Comparison of ENCODE assay signal across 8 mouse cellular contexts in genomic region chr16:77329160-77329691, GRCm38 (mm10).
DNase-seq lines count a peak whose midpoint lies in the region; ATAC-seq and TF ChIP-seq lines count a peak whose summit lies in the region.

No protein-coding gene starts in this region.

- peak overlapping the region; percentile 30 for H3K4me2 ChIP-seq in hindbrain, embryonic 11.5 days (replicated peaks; ENCODE audit: low read depth, low read length)
- H3K4me2 ChIP-seq in lung, embryonic 16.5 days (ENCODE audit: low read depth, low read length): peak overlapping the region; percentile 54

- ATAC-seq in hindbrain, embryonic 11.5 days (ENCODE audit: low FRiP score): peak; percentile 69
- ATAC-seq in lung, embryonic 16.5 days (ENCODE audit: low read depth): peak; percentile 81

- no peaks in the 10 kb centered on the region for H3K36me3 ChIP-seq in hindbrain, embryonic 11.5 days (ENCODE audit: control insufficient read depth, insufficient read depth, low read length)
- no peaks in the 10 kb centered on the region for H3K36me3 ChIP-seq in lung, embryonic 16.5 days (ENCODE audit: control insufficient read depth, insufficient read depth, low read length)

- H3K27ac ChIP-seq in hindbrain, embryonic 11.5 days (ENCODE audit: low read depth, low read length): peak overlapping the region; percentile 79
- H3K27ac ChIP-seq in lung, embryonic 16.5 days (ENCODE audit: low read length): peak overlapping the region; percentile 88
- H3K27ac ChIP-seq in olfactory bulb, adult 2 months (ENCODE audit: insufficient read depth, low read depth, low read length): peak overlapping the region; percentile 93

- H3K9ac ChIP-seq in hindbrain, embryonic 11.5 days (ENCODE audit: low read depth, low read length): peak overlapping the region; percentile 58
- H3K9ac ChIP-seq in lung, embryonic 16.5 days (ENCODE audit: low read length): peak overlapping the region; percentile 63

- TF ChIP-seq POLR2A in olfactory bulb, adult 2 months (IDR thresholded peaks at IDR 0.05; ENCODE audit: insufficient read depth, low read depth, low read length): no peak

- H3K9me3 ChIP-seq in hindbrain, embryonic 11.5 days (ENCODE audit: control insufficient read depth, low read length): no peaks in the 10 kb centered on the region
- no peaks in the 10 kb centered on the region for H3K9me3 ChIP-seq in lung, embryonic 16.5 days (ENCODE audit: control insufficient read depth, low read length)

- peak overlapping the region; percentile 43 for H3K4me3 ChIP-seq in hindbrain, embryonic 11.5 days (ENCODE audit: low read depth, low read length)
- H3K4me3 ChIP-seq in lung, embryonic 16.5 days (ENCODE audit: low read length): peak overlapping the region; percentile 48
- H3K4me3 ChIP-seq in olfactory bulb, adult 2 months (ENCODE audit: insufficient read depth, low read depth, low read length): peak overlapping the region; percentile 38

- no peak for TF ChIP-seq CTCF in olfactory bulb, adult 2 months (IDR thresholded peaks at IDR 0.05; ENCODE audit: insufficient read depth, low read depth, low read length)

- no peaks in the 10 kb centered on the region for H3K27me3 ChIP-seq in hindbrain, embryonic 11.5 days (ENCODE audit: control insufficient read depth, insufficient read depth, low read length)
- no peaks in the 10 kb centered on the region for H3K27me3 ChIP-seq in lung, embryonic 16.5 days (ENCODE audit: control insufficient read depth, insufficient read depth, low read depth, low read length)

- H3K4me1 ChIP-seq in hindbrain, embryonic 11.5 days (replicated peaks; ENCODE audit: control insufficient read depth, insufficient read depth, low read length): peaks cover 3% of the 10 kb centered on the region; the same call in 1 of the 2 replicates
- peaks cover 3% of the 10 kb centered on the region; the same call in 1 of the 2 replicates for H3K4me1 ChIP-seq in lung, embryonic 16.5 days (replicated peaks; ENCODE audit: control insufficient read depth, insufficient read depth, low read length)
- H3K4me1 ChIP-seq in olfactory bulb, adult 2 months (ENCODE audit: control insufficient read depth, insufficient read depth, low read length): 0 out of 2 replicates have a peak, but pooled peaks cover 2% of the 10 kb centered on the region

- WGBS in hindbrain, embryonic 11.5 days: 6% methylated on average over 17 of the region's 17 CpGs
- WGBS in lung, embryonic 16.5 days: 2% methylated on average over 17 of the region's 17 CpGs
- 17% methylated on average over 17 of the region's 17 CpGs for WGBS in olfactory bulb, adult 2 months

- peak; percentile 76 for DNase-seq in Muller cell, postnatal 12 days (ENCODE audit: inconsistent ontology term)
- DNase-seq in cerebellum, postnatal 10 days: peak; percentile 29 to 47
- DNase-seq in frontal cortex, postnatal 36 days (ENCODE audit: low spot score in 2 of 2): peak; percentile 29 to 38
- peak; percentile 75 for DNase-seq in hindbrain, embryonic 11.5 days (ENCODE audit: low spot score)
- DNase-seq in layer of hippocampus, postnatal 14 days (ENCODE audit: low spot score in 2 of 2): peak; percentile 48 to 61
- DNase-seq in thymus, postnatal 25 days: peak; percentile 30

Comparison
In these comparisons a context has a peak if more than half of its experiments do, and no peak if none do; other contexts are left out.
1. Peak in every context shown above with its lines: DNase-seq, ATAC-seq, H3K4me3 ChIP-seq and H3K27ac ChIP-seq.